Mouse (Mus musculus): ENCODE data around the gene Ppp1r12b. TPM values are rescaled to one million over a fixed set of nuclear protein-coding genes. Genes with fewer than 3 reads are reported as not detected.

Ppp1r12b gene
- total and polyA plus RNA-seq, 3 experiments, result 0.64 to 1.8 (median 1.6) TPM

GRCm38 (mm10) chr1:134911892-134912291, 43.9 kb downstream of the Ppp1r12b start:
- Histone ChIP-seq H3K9ac (ENCODE audit: insufficient read depth, low read depth) (no peak overlapping the region), H3K27ac (ENCODE audit: insufficient read depth, low read depth) (no peak overlapping the region), H3K4me2 (ENCODE audit: insufficient read depth, low read depth, poor library complexity, severe bottlenecking) (no peak overlapping the region), H3K36me3 (replicated peaks in 1 of 2; ENCODE audit: control insufficient read depth in 1 of 2, insufficient read depth in 1 of 2, low read length in 1 of 2) (no peaks in the 10 kb centered on the region), H3K79me2 (replicated peaks; ENCODE audit: control insufficient read depth, extremely low read depth, insufficient read depth, poor library complexity, severe bottlenecking) (no peaks in the 10 kb centered on the region), H3K4me1 (ENCODE audit: control insufficient read depth in 1 of 2, insufficient read depth in 2 of 2) (peaks cover 0 to 22% of the 10 kb centered on the region in 2 experiments; a peak in 3 of 4 replicates), H3K27me3 (replicated peaks) (no peaks in the 10 kb centered on the region), H3K4me3 (replicated peaks in 1 of 3; ENCODE audit: low read depth in 2 of 3, low read length in 2 of 3, poor library complexity in 1 of 3) (no peak overlapping the region), H3K9me3 (replicated peaks; ENCODE audit: low read length) (no peaks in the 10 kb centered on the region)
- dilution Hi-C loops (cut with MboI; ENCODE audit: extremely low pct_ligation_motif_present, extremely low pct_unique_long_range_greater_than_20kb, low sequenced_read_pairs), result no loop called here
- in situ Hi-C loops (cut with MboI; ENCODE audit: low pct_ligation_motif_present, low pct_unique_long_range_greater_than_20kb, low sequenced_read_pairs), result no loop called here
- TF ChIP-seq CTCF (conservative IDR thresholded peaks at IDR 0.05 in 1 of 2, IDR thresholded peaks at IDR 0.05 in 1 of 2; ENCODE audit: low read depth in 2 of 2, low read length in 2 of 2) (no peak), SIN3A (IDR thresholded peaks at IDR 0.05; ENCODE audit: low read length) (no peak), NRF1 (IDR thresholded peaks at IDR 0.05; ENCODE audit: low read depth, low read length) (no peak)
- peak; percentile 2 for DNase-seq (ENCODE audit: extremely low read depth)

GRCm38 (mm10) chr1:134910037-134910436, 45.7 kb downstream of the Ppp1r12b start:
- in situ Hi-C loops (cut with MboI; ENCODE audit: low pct_ligation_motif_present, low pct_unique_long_range_greater_than_20kb, low sequenced_read_pairs), result no loop called here
- Histone ChIP-seq H3K79me2 (replicated peaks; ENCODE audit: control insufficient read depth, extremely low read depth, insufficient read depth, poor library complexity, severe bottlenecking) (no peaks in the 10 kb centered on the region), H3K4me3 (replicated peaks in 1 of 3; ENCODE audit: low read depth in 2 of 3, low read length in 2 of 3, poor library complexity in 1 of 3) (no peak overlapping the region), H3K4me2 (ENCODE audit: insufficient read depth, low read depth, poor library complexity, severe bottlenecking) (no peak overlapping the region), H3K9ac (ENCODE audit: insufficient read depth, low read depth) (no peak overlapping the region), H3K9me3 (replicated peaks; ENCODE audit: low read length) (no peaks in the 10 kb centered on the region), H3K36me3 (replicated peaks in 1 of 2; ENCODE audit: control insufficient read depth in 1 of 2, insufficient read depth in 1 of 2, low read length in 1 of 2) (no peaks in the 10 kb centered on the region), H3K27me3 (replicated peaks) (no peaks in the 10 kb centered on the region), H3K27ac (ENCODE audit: insufficient read depth, low read depth) (no peak overlapping the region), H3K4me1 (ENCODE audit: control insufficient read depth in 1 of 2, insufficient read depth in 2 of 2) (peaks cover 0 to 22% of the 10 kb centered on the region in 2 experiments; a peak in 3 of 4 replicates)
- DNase-seq (ENCODE audit: extremely low read depth), result no peak
- dilution Hi-C loops (cut with MboI; ENCODE audit: extremely low pct_ligation_motif_present, extremely low pct_unique_long_range_greater_than_20kb, low sequenced_read_pairs), result no loop called here
- no peak for TF ChIP-seq ETS1 (conservative IDR thresholded peaks at IDR 0.05; ENCODE audit: low read depth, low read length)

GRCm38 (mm10) chr1:134909442-134909841, 46.3 kb downstream of the Ppp1r12b start:
- peaks cover 0 to 22% of the 10 kb centered on the region in 2 experiments; a peak in 3 of 4 replicates for H3K4me1 ChIP-seq (ENCODE audit: control insufficient read depth in 1 of 2, insufficient read depth in 2 of 2)
- DNase-seq (ENCODE audit: extremely low read depth), result no peak
- no peaks in the 10 kb centered on the region for H3K9me3 ChIP-seq (replicated peaks; ENCODE audit: low read length)
- H3K27ac ChIP-seq (ENCODE audit: insufficient read depth, low read depth), result no peak overlapping the region
- in situ Hi-C loops (cut with MboI; ENCODE audit: low pct_ligation_motif_present, low pct_unique_long_range_greater_than_20kb, low sequenced_read_pairs), result no loop called here
- H3K4me3 ChIP-seq (replicated peaks in 1 of 3; ENCODE audit: low read depth in 2 of 3, low read length in 2 of 3, poor library complexity in 1 of 3), result no peak overlapping the region
- H3K4me2 ChIP-seq (ENCODE audit: insufficient read depth, low read depth, poor library complexity, severe bottlenecking), result no peak overlapping the region
- no peaks in the 10 kb centered on the region for H3K79me2 ChIP-seq (replicated peaks; ENCODE audit: control insufficient read depth, extremely low read depth, insufficient read depth, poor library complexity, severe bottlenecking)
- dilution Hi-C loops (cut with MboI; ENCODE audit: extremely low pct_ligation_motif_present, extremely low pct_unique_long_range_greater_than_20kb, low sequenced_read_pairs), result no loop called here
- TF ChIP-seq PAX5 (IDR thresholded peaks at IDR 0.05; ENCODE audit: low read length), result no peak
- TF ChIP-seq USF2 (conservative IDR thresholded peaks at IDR 0.05; ENCODE audit: low read depth, low read length), result no peak
- no peak for TF ChIP-seq ZMIZ1 (IDR thresholded peaks at IDR 0.05; ENCODE audit: low read depth, low read length)
- TF ChIP-seq MAFK (IDR thresholded peaks at IDR 0.05; ENCODE audit: insufficient replicate concordance, low read length), result no peak
- TF ChIP-seq JUND (conservative IDR thresholded peaks at IDR 0.05; ENCODE audit: low read depth, low read length), result no peak
- TF ChIP-seq ZKSCAN1 (IDR thresholded peaks at IDR 0.05; ENCODE audit: borderline replicate concordance, low read depth, low read length), result no peak
- TF ChIP-seq ELF1 (IDR thresholded peaks at IDR 0.05; ENCODE audit: low read depth, low read length), result no peak
- no peak for TF ChIP-seq POLR2AphosphoS2 (IDR thresholded peaks at IDR 0.05; ENCODE audit: low read depth, low read length)
- TF ChIP-seq MYC (IDR thresholded peaks at IDR 0.05; ENCODE audit: low read depth, low read length), result no peak
- no peak for TF ChIP-seq UBTF (IDR thresholded peaks at IDR 0.05; ENCODE audit: low read depth, low read length)
- TF ChIP-seq E2F4 (IDR thresholded peaks at IDR 0.05; ENCODE audit: insufficient replicate concordance, low read depth, low read length), result no peak
- TF ChIP-seq HCFC1 (IDR thresholded peaks at IDR 0.05; ENCODE audit: low read depth, low read length), result no peak
- TF ChIP-seq EP300 (IDR thresholded peaks at IDR 0.05; ENCODE audit: low read length), result no peak
- TF ChIP-seq CTCF (conservative IDR thresholded peaks at IDR 0.05 in 1 of 2, IDR thresholded peaks at IDR 0.05 in 1 of 2; ENCODE audit: low read depth in 2 of 2, low read length in 2 of 2), result no peak
- TF ChIP-seq MEF2A (IDR thresholded peaks at IDR 0.05; ENCODE audit: borderline replicate concordance, low read depth, low read length), result no peak
- TF ChIP-seq MXI1 (IDR thresholded peaks at IDR 0.05; ENCODE audit: low read depth, low read length), result no peak
- TF ChIP-seq TCF12 (IDR thresholded peaks at IDR 0.05; ENCODE audit: low read depth, low read length), result no peak
- H3K27me3 ChIP-seq (replicated peaks), result no peaks in the 10 kb centered on the region
- H3K9ac ChIP-seq (ENCODE audit: insufficient read depth, low read depth), result no peak overlapping the region
- H3K36me3 ChIP-seq (replicated peaks in 1 of 2; ENCODE audit: control insufficient read depth in 1 of 2, insufficient read depth in 1 of 2, low read length in 1 of 2), result no peaks in the 10 kb centered on the region

Data from CH12.LX (cell line).